Mouse (Mus musculus): ENCODE results near the gene Sdhd.

Gene Sdhd

GRCm38 (mm10) chr9:50585145-50585818 is 18.3 kb downstream of the Sdhd start:
- DNase-seq = no peak

- DNase-seq = no peak
Measured at GRCm38 (mm10) chr9:50580370-50580769, 23.2 kb downstream of the Sdhd start.

GRCm38 (mm10) chr9:50569599-50570525 is 33.8 kb downstream of the Sdhd start:
- no peak for DNase-seq

GRCm38 (mm10) chr9:50567881-50568280 is 35.7 kb downstream of the Sdhd start:
- DNase-seq = no peak

GRCm38 (mm10) chr9:50567372-50567771 is 36.2 kb downstream of the Sdhd start:
- no peak for DNase-seq

- DNase-seq = no peak
Measured at GRCm38 (mm10) chr9:50565940-50566339, 37.7 kb downstream of the Sdhd start.

GRCm38 (mm10) chr9:50565173-50565572 is 38.4 kb downstream of the Sdhd start:
- DNase-seq = no peak

- DNase-seq = no peak
Measured at GRCm38 (mm10) chr9:50561918-50562360, 41.7 kb downstream of the Sdhd start.

- no peak for DNase-seq
Measured at GRCm38 (mm10) chr9:50561145-50561917, 42.3 kb downstream of the Sdhd start, which contains the start of gene Tex12. Gene Tex12 (minus strand): TSS chr9:50561325.

- no peak for DNase-seq
Measured at GRCm38 (mm10) chr9:50555094-50555446, 48.5 kb downstream of the Sdhd start, which contains the start of gene Bco2. Gene Bco2 (minus strand): TSS chr9:50555181.

GRCm38 (mm10) chr9:50554241-50555093 is 49.1 kb downstream of the Sdhd start, which contains the start of gene Il18:
Gene Il18 (plus strand): TSS chr9:50554827.
- DNase-seq = peak in 1 of 2 experiments; percentile 9

GRCm38 (mm10) chr9:50553547-50553946 is 50.1 kb downstream of the Sdhd start:
- no peak for DNase-seq

- DNase-seq = no peak
Measured at GRCm38 (mm10) chr9:50552206-50552605, 51.4 kb downstream of the Sdhd start.

- no peak for DNase-seq
Measured at GRCm38 (mm10) chr9:50548936-50549335, 54.7 kb downstream of the Sdhd start.

- DNase-seq = no peak
Measured at GRCm38 (mm10) chr9:50547859-50548478, 55.6 kb downstream of the Sdhd start.
